Mouse (Mus musculus): ENCODE measurements around the gene Pcyt1a.

- TF ChIP-seq TAL1 (IDR thresholded peaks at IDR 0.05; ENCODE audit: low read length) (no peak), GATA1 (IDR thresholded peaks at IDR 0.05; ENCODE audit: low read length) (no peak)
These were observed 19.4 kb downstream of the Pcyt1a start for GRCm38 (mm10) chr16:32450133-32450532.

All from erythroblast, embryonic 14.5 days (primary cell).